Mouse (Mus musculus) small intestine, adult 2 months (tissue): ENCODE measurements around the gene Slc30a9. TPM values are rescaled to one million over a fixed set of nuclear protein-coding genes. Genes with fewer than 3 reads are reported as not detected.

Source experiments
- H3K27ac ChIP-seq: fragments of 200-500 bp; 2 replicates; pipeline ENCODE4 v1.5.1; 2012; ENCODE audit warnings: low read depth, low read length, control low read depth, inconsistent platforms; ENCODE audit not compliant: insufficient read depth
- H3K27me3 ChIP-seq: fragments of 200-500 bp; 2 replicates; pipeline ENCODE4 v1.6.1; 2012; ENCODE audit warnings: mild to moderate bottlenecking, moderate library complexity, low read length, inconsistent platforms; ENCODE audit not compliant: control insufficient read depth, insufficient read depth
- H3K36me3 ChIP-seq: fragments of 200-500 bp; 2 replicates; pipeline ENCODE4 v1.6.1; 2012; ENCODE audit warnings: mild to moderate bottlenecking, low read length, control low read depth, inconsistent platforms; ENCODE audit not compliant: control insufficient read depth, insufficient read depth
- H3K4me1 ChIP-seq: fragments of 200-500 bp; 2 replicates; pipeline ENCODE4 v1.6.1; 2012; ENCODE audit warnings: low read length, inconsistent platforms, mixed read lengths; ENCODE audit not compliant: control insufficient read depth, insufficient read depth, insufficient read length
- H3K4me3 ChIP-seq: fragments of 200-500 bp; 2 replicates; pipeline ENCODE4 v1.5.1; 2012; ENCODE audit warnings: low read depth, mild to moderate bottlenecking, control low read depth, inconsistent platforms, low read length, moderate library complexity
- CTCF ChIP-seq: fragments of 200-500 bp; IDR thresholded peaks from 2 replicates; pipeline ENCODE4 v1.5.1; 2012; ENCODE audit warnings: low read depth, mild to moderate bottlenecking, control low read depth, inconsistent platforms, low read length, moderate library complexity, mixed read lengths; ENCODE audit not compliant: insufficient replicate concordance, insufficient read length; ENCODE audit errors: extremely low read depth
- POLR2A ChIP-seq: fragments of 200-500 bp; IDR thresholded peaks from 2 replicates; pipeline ENCODE4 v1.6.1; 2012; ENCODE audit warnings: low read depth, mild to moderate bottlenecking, control low read depth, inconsistent platforms, low read length, moderate library complexity
- WGBS: fragments of 180-500 bp; shearing (Covaris S2); methylation state at CpG from one replicate; pipeline ENCODE4 v1.1.7; 2018; 5-methylcytosine and 5-hydroxymethylcytosine counted together
- polyA plus RNA-seq: library from polyadenylated mRNA; depleted of rRNA; stranded (reverse); fragments of >200 nt; gene quantifications from 2 replicates; pipeline ENCODE4 v1.2.3, GENCODE M21; 2012

The Slc30a9 gene
- polyA plus RNA-seq, 1 experiment, result 13.7 TPM

DNA sequence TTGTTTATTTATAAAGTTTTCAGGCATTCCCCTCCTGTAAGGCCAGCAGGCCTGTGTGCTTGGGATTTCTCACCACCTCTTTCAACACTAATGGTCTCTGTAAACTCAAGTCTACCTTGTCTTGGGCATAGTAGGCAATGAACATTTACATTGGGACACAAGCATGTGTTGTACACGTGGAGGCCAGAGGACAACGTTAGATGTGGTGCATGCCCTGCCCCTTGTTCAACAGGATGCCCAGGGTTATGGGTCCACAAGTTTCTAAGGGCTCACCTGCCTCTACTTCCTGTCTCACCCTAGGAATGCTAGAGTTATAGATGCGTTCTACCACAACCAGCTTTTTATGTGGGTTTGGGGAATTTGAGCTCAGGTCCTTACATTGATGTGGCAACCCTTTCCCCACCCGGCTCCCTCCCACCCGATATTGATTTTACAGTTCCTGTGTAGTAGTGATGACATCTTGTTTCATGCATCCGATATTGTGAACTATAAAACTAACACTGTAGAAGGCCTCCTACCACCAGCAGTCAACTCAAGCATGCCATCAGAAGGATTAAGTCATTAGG, 6.8 kb upstream of the Slc30a9 start:
- 80% methylated on average over 6 of the region's 6 CpGs for WGBS
- no peak overlapping the region for H3K4me3 ChIP-seq
- peaks cover 4% of the 10 kb centered on the region for H3K36me3 ChIP-seq
- no peak for TF ChIP-seq POLR2A
- no peak overlapping the region for H3K27ac ChIP-seq
- no peaks in the 10 kb centered on the region for H3K27me3 ChIP-seq
- 0 out of 2 replicates have a peak, but pooled peaks cover 3% of the 10 kb centered on the region for H3K4me1 ChIP-seq

DNA sequence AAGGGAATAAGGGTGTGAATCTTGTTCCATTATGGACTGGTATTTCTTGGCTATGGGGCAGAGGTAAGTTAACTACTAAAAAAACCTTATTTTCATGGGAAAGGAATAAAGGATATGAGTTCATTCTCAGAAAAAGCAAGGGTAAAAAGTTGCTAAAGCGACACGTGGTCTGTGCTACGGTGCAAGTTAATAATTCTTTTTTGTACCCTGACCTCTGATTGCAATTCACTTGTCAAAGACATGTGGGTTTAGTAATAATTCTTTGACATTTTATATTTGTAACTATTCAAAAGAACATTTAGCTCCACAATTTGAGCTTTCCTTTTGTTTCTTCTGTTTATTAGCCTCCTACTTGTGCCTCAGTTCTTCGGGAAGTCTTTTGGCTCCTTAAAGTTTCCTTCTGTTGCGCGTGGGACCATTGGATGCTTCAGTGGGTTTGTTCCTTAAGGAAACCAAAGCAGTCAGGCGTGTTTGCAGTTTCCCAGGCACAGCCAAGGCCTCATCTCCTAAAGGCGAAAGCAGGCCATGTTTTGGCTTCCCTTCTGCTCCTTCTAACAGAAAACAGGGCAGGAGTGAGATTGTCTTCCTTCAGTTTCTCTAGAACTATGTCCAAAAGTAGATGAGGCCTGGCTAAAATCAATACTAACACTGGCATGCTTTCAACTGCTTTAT, 5.7 kb upstream of the Slc30a9 start:
- no peak overlapping the region for H3K27ac ChIP-seq
- 86% methylated on average over 8 of the region's 8 CpGs for WGBS

DNA sequence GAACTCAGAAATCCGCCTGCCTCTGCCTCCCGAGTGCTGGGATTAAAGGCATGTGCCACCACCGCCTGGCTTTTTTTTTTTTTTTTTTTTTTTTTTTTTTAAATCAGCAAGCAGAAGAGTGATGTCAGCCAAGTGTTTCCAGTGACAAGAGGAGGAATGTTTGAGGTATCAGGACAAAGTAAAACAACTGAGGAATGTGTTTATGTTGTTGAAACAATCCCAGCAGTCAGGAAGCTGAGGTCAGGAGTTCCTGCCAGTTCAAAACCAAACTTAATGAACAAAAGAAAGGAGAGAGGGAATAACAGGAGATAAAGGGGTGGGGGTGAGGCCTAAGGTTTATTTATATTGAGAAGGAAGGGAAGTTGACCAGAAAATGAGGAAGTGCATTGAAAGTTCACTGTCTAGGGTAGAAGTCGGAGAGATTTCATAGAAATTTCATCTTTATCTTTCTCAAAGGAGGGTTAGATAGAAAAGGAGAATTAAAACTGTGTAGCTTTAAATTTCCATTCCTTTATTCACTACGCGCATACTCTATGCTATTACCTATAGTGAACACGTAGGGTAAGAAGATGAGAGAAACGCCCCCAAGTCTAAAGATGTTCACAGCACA, 4.9 kb upstream of the Slc30a9 start:
- Histone ChIP-seq H3K36me3 (peaks cover 2% of the 10 kb centered on the region; the same call in 1 of the 2 replicates), H3K27ac (no peak overlapping the region), H3K4me3 (no peak overlapping the region), H3K27me3 (no peaks in the 10 kb centered on the region), H3K4me1 (0 out of 2 replicates have a peak, but pooled peaks cover 3% of the 10 kb centered on the region)
- 84% methylated on average over 6 of the region's 8 CpGs for WGBS
- TF ChIP-seq CTCF (no peak), POLR2A (no peak)

More for the DNA sequence above, 5.7 kb upstream of the Slc30a9 start:
- H3K27me3 ChIP-seq, result no peaks in the 10 kb centered on the region
- peaks cover 2% of the 10 kb centered on the region; the same call in 1 of the 2 replicates for H3K36me3 ChIP-seq
- H3K4me1 ChIP-seq, result 0 out of 2 replicates have a peak, but pooled peaks cover 3% of the 10 kb centered on the region
- TF ChIP-seq CTCF (no peak), POLR2A (no peak)
- H3K4me3 ChIP-seq, result no peak overlapping the region

DNA sequence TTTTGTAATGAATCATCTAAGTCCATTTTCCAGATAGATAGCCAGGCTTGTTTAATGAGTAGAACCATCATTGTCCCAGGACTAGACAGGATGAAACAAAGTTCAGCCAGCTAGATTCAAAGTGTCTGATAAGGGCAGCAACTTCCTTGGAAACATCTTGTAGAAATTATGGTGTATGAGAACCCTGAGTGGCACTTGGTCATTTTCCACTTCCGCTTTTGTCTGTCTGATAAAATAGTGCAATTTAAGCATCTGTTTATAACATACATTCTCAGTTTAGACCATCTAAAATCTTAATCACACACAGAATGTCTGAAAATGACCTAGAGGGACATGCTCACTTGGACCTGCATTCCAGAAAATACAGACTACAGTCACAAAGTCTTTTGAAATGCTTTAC, 2.9 kb upstream of the Slc30a9 start:
- Histone ChIP-seq H3K27me3 (no peaks in the 10 kb centered on the region), H3K27ac (no peak overlapping the region), H3K4me1 (peaks cover 7% of the 10 kb centered on the region; the same call in 1 of the 2 replicates), H3K36me3 (no peaks in the 10 kb centered on the region; the same call in 1 of the 2 replicates), H3K4me3 (no peak overlapping the region)
- TF ChIP-seq CTCF, result no peak
- WGBS, result 50% methylated on average over 1 of the region's 1 CpGs

DNA sequence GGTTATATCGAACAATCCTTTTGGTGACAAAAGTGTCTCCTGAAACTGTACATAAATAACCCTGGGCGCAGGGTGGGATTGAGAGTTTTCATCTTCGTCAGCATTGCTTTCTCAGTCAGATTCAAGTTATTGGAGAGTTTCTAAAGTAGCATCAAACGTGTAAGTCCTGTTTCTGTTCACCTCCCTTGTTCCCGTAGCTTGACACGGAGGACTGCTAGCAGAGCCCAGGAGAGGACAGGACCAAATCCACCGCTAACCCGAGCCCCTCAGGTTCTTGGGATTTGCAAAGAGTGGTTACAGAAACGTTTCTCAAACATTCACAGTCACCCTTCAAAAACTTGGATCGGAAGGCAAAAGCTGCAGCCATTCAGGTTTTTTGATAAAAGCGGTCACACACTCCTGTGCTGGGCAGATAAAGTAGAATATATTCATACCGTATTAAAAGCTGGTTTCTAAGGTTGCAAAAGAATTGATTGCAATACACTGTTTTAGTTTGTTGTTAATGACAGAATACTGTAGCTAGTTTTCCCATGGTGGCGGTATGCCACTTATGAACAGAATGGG, 986 bp downstream of the Slc30a9 start:
- Histone ChIP-seq H3K36me3 (peaks cover 3% of the 10 kb centered on the region; the same call in 1 of the 2 replicates), H3K4me3 (peak overlapping the region; percentile 97), H3K4me1 (peaks cover 7% of the 10 kb centered on the region; the same call in 1 of the 2 replicates), H3K27ac (peak overlapping the region; percentile 86; the same call in 1 of the 2 replicates), H3K27me3 (no peaks in the 10 kb centered on the region)
- WGBS, result 22% methylated on average over 13 of the region's 13 CpGs
- no peak for TF ChIP-seq POLR2A
- TF ChIP-seq CTCF, result no peak

DNA sequence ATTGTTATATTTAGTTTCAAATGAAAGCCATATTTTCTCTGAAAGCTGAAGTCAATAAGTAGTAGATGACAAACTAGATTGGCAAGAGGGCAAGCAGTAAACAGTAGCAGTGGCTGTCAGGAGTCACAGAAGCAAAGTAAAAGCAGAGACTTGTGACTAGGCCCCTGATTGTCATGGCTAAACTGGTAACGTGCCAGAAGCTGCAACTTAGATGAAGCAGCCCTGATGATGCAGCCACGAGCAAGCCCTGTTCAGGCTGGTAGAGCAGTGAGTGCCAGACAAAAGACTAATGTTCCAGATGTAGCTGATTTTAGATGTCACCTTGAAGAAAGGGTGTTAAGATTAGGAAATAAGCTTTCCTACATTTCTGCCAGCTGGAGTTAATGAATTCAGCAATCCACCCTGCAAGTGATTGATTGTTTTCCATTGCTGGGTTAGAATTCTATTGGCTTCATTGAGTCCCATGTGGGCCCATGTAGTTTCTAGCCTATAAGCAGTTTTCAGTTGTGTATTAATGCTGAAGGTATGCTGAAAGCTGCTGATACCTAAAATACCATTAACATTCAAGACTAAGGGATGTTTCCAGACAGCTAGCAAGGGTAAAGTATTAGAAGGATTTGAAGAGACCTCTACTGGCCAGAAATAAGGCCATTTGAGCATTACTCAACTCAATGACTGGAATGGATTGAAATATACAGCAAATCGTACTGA, 5.2 kb downstream of the Slc30a9 start:
- 75% methylated on average over 3 of the region's 3 CpGs for WGBS
- no peak for TF ChIP-seq CTCF
- no peak for TF ChIP-seq POLR2A
- Histone ChIP-seq H3K4me3 (no peak overlapping the region), H3K36me3 (peaks cover 5% of the 10 kb centered on the region; the same call in 1 of the 2 replicates), H3K27me3 (no peaks in the 10 kb centered on the region), H3K4me1 (peaks cover 4% of the 10 kb centered on the region; the same call in 1 of the 2 replicates), H3K27ac (no peak overlapping the region)

DNA sequence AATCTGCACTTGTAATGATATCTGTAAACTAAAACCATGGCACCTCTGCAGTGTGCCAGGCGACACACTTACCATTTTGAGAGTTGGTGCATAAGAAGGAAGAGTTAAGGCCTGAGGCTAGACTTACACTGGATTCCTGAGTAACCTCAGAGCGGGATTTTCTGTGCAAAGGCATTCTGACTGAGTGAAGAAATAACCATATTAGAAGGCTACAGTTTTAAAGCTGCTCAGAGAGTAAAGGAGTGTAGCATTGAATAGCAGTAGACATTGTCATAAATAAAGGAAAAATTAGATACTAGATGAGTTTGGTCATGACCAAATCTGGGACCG, 5.7 kb downstream of the Slc30a9 start:
- TF ChIP-seq CTCF (no peak), POLR2A (no peak)
- WGBS, result 95% methylated on average over 3 of the region's 3 CpGs

More for the DNA sequence above, 5.7 kb downstream of the Slc30a9 start:
- Histone ChIP-seq H3K4me1 (peaks cover 4% of the 10 kb centered on the region; the same call in 1 of the 2 replicates), H3K4me3 (no peak overlapping the region), H3K27me3 (no peaks in the 10 kb centered on the region), H3K36me3 (peaks cover 5% of the 10 kb centered on the region; the same call in 1 of the 2 replicates), H3K27ac (no peak overlapping the region)
